Mouse (Mus musculus) right cerebral cortex, postnatal 10 days (tissue): ENCODE results near the gene Hnf4a.

ENCODE experiments used
- DNase-seq, 2 experiments: peaks; one replicate each; pipeline ENCODE4 v3.0.0; 2021; ENCODE audit warnings: low spot score in 2 of 2

Gene Hnf4a

GRCm38 (mm10) chr2:163548822-163549221 is 42.2 kb downstream of the Hnf4a start:
- DNase-seq = no peak

DNA sequence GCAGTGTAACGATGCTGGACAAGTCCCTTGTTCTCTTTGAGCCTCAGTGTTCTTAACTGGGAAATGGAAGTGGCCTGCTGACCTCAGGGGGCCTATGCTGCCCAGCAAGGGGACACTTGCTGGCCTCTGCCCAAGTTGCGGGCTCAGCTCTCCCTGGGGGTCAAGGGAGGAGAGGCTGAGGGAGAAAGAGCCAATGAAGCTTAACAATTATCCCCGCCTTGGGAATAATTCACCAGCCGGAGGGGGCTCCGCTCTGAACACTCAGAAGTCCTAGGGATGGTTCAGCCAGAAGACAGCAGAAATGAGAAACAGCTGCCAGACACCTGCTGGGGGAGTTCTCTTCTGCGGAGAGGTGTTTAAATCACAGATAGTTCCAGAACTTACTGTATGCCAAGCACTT is 43.2 kb downstream of the Hnf4a start:
- DNase-seq = no peak

DNA sequence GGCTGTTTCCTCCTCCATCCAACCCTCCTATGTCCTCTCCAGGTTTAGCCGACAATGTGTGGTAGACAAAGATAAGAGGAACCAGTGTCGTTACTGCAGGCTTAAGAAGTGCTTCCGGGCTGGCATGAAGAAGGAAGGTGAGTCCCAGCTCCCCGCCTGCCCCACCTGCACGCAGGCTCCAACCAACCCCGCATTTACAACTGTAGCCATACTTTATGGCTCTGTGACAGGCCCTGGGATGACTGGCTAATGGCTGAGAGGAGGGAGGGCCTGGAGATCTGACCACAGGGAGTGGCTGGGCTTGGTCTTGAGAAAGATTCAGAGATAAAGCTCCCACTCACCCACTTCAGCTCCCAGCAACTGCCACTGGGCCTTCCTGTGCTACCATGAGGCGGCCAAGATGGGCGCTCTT is 45.9 kb downstream of the Hnf4a start:
- no peak for DNase-seq

DNA sequence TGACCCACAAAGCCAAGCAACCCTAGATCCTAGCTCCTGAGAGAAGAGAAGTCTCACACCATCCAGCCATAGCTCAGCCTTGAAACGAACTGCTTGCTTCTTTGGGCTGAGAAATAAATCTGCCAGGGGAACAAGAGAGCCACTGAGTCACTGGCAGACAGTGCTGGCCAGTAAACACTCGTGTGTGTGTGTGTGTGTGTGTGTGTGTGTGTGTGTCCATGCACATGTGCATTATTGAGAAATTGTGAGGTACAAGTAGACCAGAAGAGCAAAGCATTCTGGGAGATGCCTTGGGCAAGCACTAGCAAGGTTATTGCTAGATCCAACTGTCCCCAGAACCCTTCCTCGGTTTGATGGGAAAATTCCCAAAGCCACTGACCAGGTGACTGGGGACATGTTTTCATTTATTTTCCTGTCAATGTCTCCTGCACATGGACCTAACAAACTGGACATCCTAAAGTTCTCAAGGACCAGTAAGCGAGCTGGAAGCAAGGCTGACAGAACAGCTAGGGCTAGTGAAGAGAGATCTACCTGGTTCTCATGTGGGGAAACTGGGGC is 47.9 kb downstream of the Hnf4a start:
- no peak for DNase-seq

- no peak for DNase-seq
Measured at GRCm38 (mm10) chr2:163554996-163555395, 48.4 kb downstream of the Hnf4a start.

GRCm38 (mm10) chr2:163555417-163555816 is 48.8 kb downstream of the Hnf4a start:
- no peak for DNase-seq

DNA sequence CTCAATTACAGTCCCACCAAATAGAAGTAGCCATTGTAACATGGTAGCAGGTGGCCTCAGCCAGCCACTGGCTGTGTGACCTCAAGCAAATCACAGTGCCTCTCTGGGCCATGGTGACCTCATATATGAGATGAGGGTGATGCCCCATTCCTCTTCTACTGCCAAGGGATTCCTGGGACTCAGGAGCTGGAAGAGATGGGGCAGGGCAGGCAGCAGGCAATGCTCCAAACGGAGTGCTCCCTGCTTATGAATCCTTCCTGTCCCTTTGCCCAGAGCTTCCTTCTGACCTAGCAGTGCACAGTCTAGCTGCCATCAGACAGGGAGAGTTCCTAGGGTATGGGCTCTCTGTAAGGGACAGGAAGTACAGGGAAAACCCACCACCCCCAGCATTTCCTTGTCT is 51.9 kb downstream of the Hnf4a start:
- no peak for DNase-seq

DNA sequence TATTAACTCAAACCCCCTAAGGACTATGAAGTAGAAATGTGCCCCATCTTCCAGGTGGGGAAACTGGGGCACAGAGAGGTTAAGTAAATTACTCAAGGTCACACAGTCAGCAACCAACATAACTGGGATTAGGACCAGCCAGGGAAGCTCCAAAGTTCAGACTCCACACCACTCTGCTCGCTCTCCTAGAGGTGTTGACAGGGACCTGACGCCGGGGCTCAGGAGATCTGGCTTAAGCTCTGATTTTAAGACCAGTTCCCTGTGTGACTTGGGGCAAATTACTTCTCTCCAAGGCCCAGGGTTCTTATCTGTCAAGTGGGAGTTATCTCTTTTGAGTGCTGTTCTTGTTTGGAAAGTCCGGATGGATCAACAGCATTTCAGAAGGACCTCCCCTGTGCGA is 52.6 kb downstream of the Hnf4a start:
- no peak for DNase-seq

GRCm38 (mm10) chr2:163560247-163560646 is 53.6 kb downstream of the Hnf4a start:
- DNase-seq = no peak

- DNase-seq = no peak
Measured at GRCm38 (mm10) chr2:163561258-163561948, 54.8 kb downstream of the Hnf4a start.

GRCm38 (mm10) chr2:163564646-163565045 is 58.0 kb downstream of the Hnf4a start:
- no peak for DNase-seq

GRCm38 (mm10) chr2:163574321-163574720 is 67.7 kb downstream of the Hnf4a start:
- DNase-seq = no peak

- DNase-seq = no peak
Measured at GRCm38 (mm10) chr2:163575248-163575647, 68.6 kb downstream of the Hnf4a start.

GRCm38 (mm10) chr2:163577986-163578385 is 71.4 kb downstream of the Hnf4a start:
- no peak for DNase-seq

GRCm38 (mm10) chr2:163580069-163580945 is 73.7 kb downstream of the Hnf4a start:
- DNase-seq = no peak

DNA sequence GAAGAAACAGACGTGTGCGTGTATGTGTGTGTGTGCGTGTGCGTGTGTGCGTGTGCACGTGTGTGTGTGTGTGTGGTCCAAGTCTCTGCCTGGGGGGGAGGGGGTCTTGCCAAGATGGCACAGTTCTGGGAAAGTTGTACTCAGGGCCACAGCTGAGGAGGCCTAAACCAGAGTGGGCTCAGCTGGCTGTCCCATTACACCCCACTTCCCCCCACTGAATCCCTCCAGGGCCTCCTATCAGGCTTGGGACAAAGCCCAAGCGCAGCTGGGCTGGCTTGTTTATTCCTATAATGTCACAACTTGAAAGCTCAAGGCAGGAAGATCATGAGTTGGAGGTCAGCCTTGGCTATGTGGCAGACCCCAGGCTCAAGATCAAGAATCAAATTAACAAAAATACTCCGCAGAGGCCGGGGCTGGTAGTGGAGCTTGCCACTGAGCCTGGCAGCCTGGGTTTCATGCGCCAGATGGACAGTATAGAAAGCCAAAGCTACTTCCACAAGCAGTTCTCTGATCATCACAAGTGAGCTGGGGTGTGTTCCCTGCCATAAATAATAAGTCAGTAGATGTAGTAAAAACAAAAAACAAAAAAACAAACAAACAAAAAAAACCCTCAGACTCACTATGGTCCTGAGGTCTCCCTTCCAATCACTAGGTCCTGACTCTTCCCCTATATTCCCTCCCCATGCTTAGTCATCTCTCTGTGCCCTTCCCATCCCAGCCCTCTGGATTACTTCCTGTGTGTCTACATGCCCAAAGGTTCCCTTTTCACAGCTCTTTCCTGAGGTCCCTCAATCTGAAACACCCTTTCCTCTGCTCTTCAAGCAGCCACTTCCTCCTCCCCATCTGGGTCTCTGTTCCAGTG is 76.8 kb downstream of the Hnf4a start:
- DNase-seq = no peak

DNA sequence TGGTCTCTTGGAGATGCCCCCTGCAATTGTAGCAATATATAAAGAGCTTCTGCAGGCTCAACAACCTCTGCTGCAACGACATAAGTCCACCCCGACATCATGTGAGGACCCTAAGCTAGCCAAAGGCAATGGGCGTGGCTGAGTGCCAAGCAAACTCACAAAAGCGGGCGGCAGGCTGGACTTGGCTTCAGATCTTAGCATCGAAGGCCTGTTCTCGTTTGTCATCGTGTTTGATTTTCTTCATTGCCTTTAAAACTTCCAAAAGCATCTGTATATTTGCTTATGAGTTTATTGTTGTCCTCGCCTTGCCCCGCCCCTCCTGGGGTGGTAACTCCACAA is 77.4 kb downstream of the Hnf4a start:
- no peak for DNase-seq

GRCm38 (mm10) chr2:163586384-163587261 is 80.0 kb downstream of the Hnf4a start:
- DNase-seq = peak in 1 of 2 experiments; percentile 41

GRCm38 (mm10) chr2:163587506-163587905 is 80.9 kb downstream of the Hnf4a start:
- DNase-seq = no peak

GRCm38 (mm10) chr2:163590211-163590610 is 83.6 kb downstream of the Hnf4a start:
- no peak for DNase-seq

DNA sequence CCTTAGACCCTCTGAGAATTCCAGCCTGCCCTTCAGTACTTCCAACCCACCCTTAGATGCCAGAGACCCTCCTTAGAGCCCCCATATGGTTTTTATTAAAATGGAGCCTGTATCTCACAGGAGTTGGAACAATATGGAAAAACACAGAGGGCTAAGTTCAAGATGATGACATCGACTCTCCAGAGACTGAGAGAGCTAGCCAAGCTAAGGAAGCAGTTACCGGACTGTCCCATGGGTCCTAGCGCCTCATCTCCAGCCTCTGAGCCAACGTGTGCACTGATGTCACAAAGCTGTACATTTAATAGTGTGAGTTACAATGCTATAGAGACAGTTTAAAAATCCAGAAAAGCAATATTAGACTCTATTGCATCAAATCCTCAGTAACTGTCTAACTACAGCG is 84.4 kb downstream of the Hnf4a start:
- DNase-seq = no peak
